8 mouse cellular contexts compared by ENCODE assay signal in the genomic region with DNA sequence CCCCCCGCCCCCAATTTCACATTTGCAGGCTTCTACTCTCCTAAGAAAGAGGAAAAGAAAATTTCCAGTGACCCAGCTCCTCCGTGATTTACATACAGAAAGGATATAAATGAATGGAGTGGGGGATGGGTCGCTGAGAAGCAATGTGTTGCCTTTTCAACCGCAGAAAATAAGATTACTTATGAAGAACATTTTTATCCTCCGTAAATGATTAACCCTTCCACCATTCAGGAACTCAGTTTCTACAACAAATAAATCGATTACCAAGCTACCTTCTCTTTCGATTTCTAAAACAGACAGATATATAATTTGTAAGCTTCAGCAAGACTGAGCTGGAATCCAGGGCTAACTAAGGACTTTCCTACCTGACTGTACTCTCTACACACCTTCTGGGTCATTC. TPM values are rescaled to one million over a fixed set of nuclear protein-coding genes. Genes with fewer than 3 reads are reported as not detected.
DNase-seq lines count a peak whose midpoint lies in the region; ATAC-seq lines count a peak whose summit lies in the region.

No protein-coding gene starts in this region.

- no peaks in the 10 kb centered on the region for H3K9me3 ChIP-seq in heart, embryonic 15.5 days (replicated peaks)
- H3K9me3 ChIP-seq in intestine, embryonic 14.5 days (ENCODE audit: control insufficient read depth, low read length) = no peaks in the 10 kb centered on the region
- no peaks in the 10 kb centered on the region for H3K9me3 ChIP-seq in midbrain, embryonic 15.5 days

- no peak for DNase-seq in heart, postnatal 14 days
- DNase-seq in cerebellum, postnatal 36 days = peak; percentile 25 to 51
- no peak for DNase-seq in intestine, embryonic 14.5 days (ENCODE audit: low spot score)
- no peak for DNase-seq in kidney, adult 11 months
- DNase-seq in kidney, adult 9 months = no peak

- no peak overlapping the region for H3K9ac ChIP-seq in heart, embryonic 15.5 days
- no peak overlapping the region for H3K9ac ChIP-seq in intestine, embryonic 14.5 days (ENCODE audit: low read length)
- peak overlapping the region; percentile 54 for H3K9ac ChIP-seq in midbrain, embryonic 15.5 days

- H3K4me2 ChIP-seq in heart, embryonic 15.5 days = peak overlapping the region; percentile 64
- peak overlapping the region; percentile 60 for H3K4me2 ChIP-seq in intestine, embryonic 14.5 days (ENCODE audit: low read length)
- peak overlapping the region; percentile 87 for H3K4me2 ChIP-seq in midbrain, embryonic 15.5 days

- H3K4me1 ChIP-seq in heart, embryonic 15.5 days (replicated peaks) = peaks cover 9% of the 10 kb centered on the region
- no peaks in the 10 kb centered on the region for H3K4me1 ChIP-seq in intestine, embryonic 14.5 days (replicated peaks; ENCODE audit: control insufficient read depth, insufficient read depth, low read length)
- H3K4me1 ChIP-seq in midbrain, embryonic 15.5 days = peaks cover 18% of the 10 kb centered on the region

- H3K36me3 ChIP-seq in heart, embryonic 15.5 days = no peaks in the 10 kb centered on the region
- H3K36me3 ChIP-seq in intestine, embryonic 14.5 days (ENCODE audit: control insufficient read depth, insufficient read depth, low read length) = no peaks in the 10 kb centered on the region
- no peaks in the 10 kb centered on the region for H3K36me3 ChIP-seq in midbrain, embryonic 15.5 days (replicated peaks)

- intact Hi-C loops in heart, postnatal 14 days (cut with DNase I) = no loop called here

- 17% methylated on average over 7 of the region's 7 CpGs for WGBS in heart, embryonic 15.5 days
- WGBS in intestine, embryonic 14.5 days = 14% methylated on average over 7 of the region's 7 CpGs
- WGBS in midbrain, embryonic 15.5 days = 6% methylated on average over 7 of the region's 7 CpGs

- H3K27ac ChIP-seq in heart, embryonic 15.5 days = no peak overlapping the region
- no peak overlapping the region for H3K27ac ChIP-seq in intestine, embryonic 14.5 days (ENCODE audit: low read depth)
- H3K27ac ChIP-seq in midbrain, embryonic 15.5 days = peak overlapping the region; percentile 76

- ATAC-seq in heart, embryonic 15.5 days (replicated peaks; ENCODE audit: insufficient number of reproducible peaks, insufficient read depth, low FRiP score, low read depth) = no peak
- ATAC-seq in intestine, embryonic 14.5 days (replicated peaks; ENCODE audit: low FRiP score, low TSS enrichment, low read depth) = no peak
- ATAC-seq in midbrain, embryonic 15.5 days (replicated peaks) = peak; percentile 31; the same call in 1 of the 2 replicates
- ATAC-seq in monocyte, adult 5-6 weeks (replicated peaks; ENCODE audit: insufficient number of reproducible peaks, low FRiP score, low TSS enrichment, poor library complexity, severe bottlenecking) = no peak

- peak overlapping the region; percentile 32 for H3K4me3 ChIP-seq in heart, embryonic 15.5 days
- H3K4me3 ChIP-seq in intestine, embryonic 14.5 days (ENCODE audit: low read depth, low read length) = peak overlapping the region; percentile 24
- peak overlapping the region; percentile 75 for H3K4me3 ChIP-seq in midbrain, embryonic 15.5 days

- peaks cover 39% of the 10 kb centered on the region for H3K27me3 ChIP-seq in heart, embryonic 15.5 days
- H3K27me3 ChIP-seq in intestine, embryonic 14.5 days (replicated peaks; ENCODE audit: control insufficient read depth, insufficient read depth, low read length) = peaks cover 38% of the 10 kb centered on the region
- no peaks in the 10 kb centered on the region for H3K27me3 ChIP-seq in midbrain, embryonic 15.5 days (replicated peaks)

RNA-seq across cellular contexts. Expression of gene Brinp3, which starts 0.3 kb away (rescaled TPM):
- 0.18 and 0.60 TPM in 2 replicates for polyA plus RNA-seq in heart, embryonic 15.5 days (2015; fragmentation: Nextera tagmentation; extraction: Ambion mirVana)
- total RNA-seq in heart, postnatal 14 days (2021) = not detected
- polyA plus RNA-seq in intestine, embryonic 14.5 days (2014; fragmentation: Nextera tagmentation; extraction: Ambion mirVana) = 1.8 and 2.3 TPM in 2 replicates
- polyA plus RNA-seq in midbrain, embryonic 15.5 days (2015; fragmentation: Nextera tagmentation; extraction: Ambion mirVana) = 26.2 and 29.1 TPM in 2 replicates
- not detected in 3 replicates for total RNA-seq in monocyte, adult 5-6 weeks (2017)

Comparison
In these comparisons a context has a peak if more than half of its experiments do, and no peak if none do; other contexts are left out.
1. H3K4me3 ChIP-seq: peak in every context shown above with its lines; median percentile 75 in midbrain, embryonic 15.5 days; 32 in heart, embryonic 15.5 days; 24 in intestine, embryonic 14.5 days.
2. DNase-seq: peak in cerebellum, postnatal 36 days (2 of 2); none in heart, postnatal 14 days (0 of 2), intestine, embryonic 14.5 days (single experiment), kidney, adult 11 months (single experiment) and kidney, adult 9 months (single experiment).
3. Peak in every context shown above with its lines, with median percentiles within 50 percentile points of each other: H3K4me2 ChIP-seq.